Mouse (Mus musculus) C2C12 (cell line): Measurements from ENCODE around the gene Sema3b.

Experiments used
- CEBPB ChIP-seq: IDR thresholded peaks from one replicate; pipeline ENCODE4 v1.6.1; 2011; ENCODE audit warnings: low read depth, mild to moderate bottlenecking, control low read depth, moderate library complexity
- CTCF ChIP-seq: IDR thresholded peaks from one replicate; pipeline ENCODE4 v1.5.1; 2011; ENCODE audit not compliant: control insufficient read depth, insufficient read depth, insufficient read length
- MAX ChIP-seq: IDR thresholded peaks from one replicate; pipeline ENCODE4 v1.6.1; 2011; ENCODE audit warnings: mild to moderate bottlenecking, control low read depth
- MYOD1 ChIP-seq: IDR thresholded peaks from one replicate; pipeline ENCODE4 v1.6.1; 2011; ENCODE audit warnings: low read depth; ENCODE audit not compliant: control insufficient read depth, insufficient read length

- no peak for TF ChIP-seq CTCF
- TF ChIP-seq CEBPB: no peak
- TF ChIP-seq MAX: no peak
- TF ChIP-seq MYOD1: no peak
Measured at GRCm38 (mm10) chr9:107603251-107603650, 5.8 kb downstream of the Sema3b start.
